Mouse (Mus musculus): ENCODE measurements around the gene Asnsd1. TPM values are rescaled to one million over a fixed set of nuclear protein-coding genes. Genes with fewer than 3 reads are reported as not detected.
"Not testable (repeated sequence)": the region's sequence is repeated elsewhere in the genome, so short reads cannot be mapped to it uniquely, and the experiment has no call there.

The Asnsd1 gene
- polyA plus RNA-seq, 1 experiment from 2014 or later = 110 TPM

- H3K27ac ChIP-seq (ENCODE audit: low read depth, low read length); H3K4me2 ChIP-seq (replicated peaks; ENCODE audit: low read depth, low read length); H3K4me1 ChIP-seq (replicated peaks; ENCODE audit: control insufficient read depth, insufficient read depth, low read length); ATAC-seq (ENCODE audit: low FRiP score); H3K9me3 ChIP-seq (ENCODE audit: control insufficient read depth, low read length); H3K4me3 ChIP-seq (ENCODE audit: low read depth, low read length); H3K27me3 ChIP-seq (ENCODE audit: control insufficient read depth, insufficient read depth, low read length); DNase-seq (ENCODE audit: low spot score); H3K9ac ChIP-seq (ENCODE audit: low read depth, low read length); H3K36me3 ChIP-seq (ENCODE audit: control insufficient read depth, insufficient read depth, low read length): not testable (repeated sequence)
- 61% methylated on average over 2 of the region's 2 CpGs for WGBS
Observed at GRCm38 (mm10) chr1:53337403-53337802, 15.1 kb downstream of the Asnsd1 start.

GRCm38 (mm10) chr1:53335465-53335864 is 17.1 kb downstream of the Asnsd1 start:
- Histone ChIP-seq H3K4me2 (replicated peaks; ENCODE audit: low read depth, low read length) (no peak overlapping the region), H3K9ac (ENCODE audit: low read depth, low read length) (no peak overlapping the region), H3K36me3 (ENCODE audit: control insufficient read depth, insufficient read depth, low read length) (no peaks in the 10 kb centered on the region), H3K27ac (ENCODE audit: low read depth, low read length) (no peak overlapping the region), H3K9me3 (ENCODE audit: control insufficient read depth, low read length) (no peaks in the 10 kb centered on the region), H3K4me3 (ENCODE audit: low read depth, low read length) (no peak overlapping the region), H3K4me1 (replicated peaks; ENCODE audit: control insufficient read depth, insufficient read depth, low read length) (no peaks in the 10 kb centered on the region), H3K27me3 (ENCODE audit: control insufficient read depth, insufficient read depth, low read length) (no peaks in the 10 kb centered on the region)
- DNase-seq (ENCODE audit: low spot score) = no peak
- ATAC-seq (ENCODE audit: low FRiP score) = no peak

GRCm38 (mm10) chr1:53333527-53333926 is 19.0 kb downstream of the Asnsd1 start:
- not testable (repeated sequence) for H3K9me3 ChIP-seq (ENCODE audit: control insufficient read depth, low read length); ATAC-seq (ENCODE audit: low FRiP score); H3K9ac ChIP-seq (ENCODE audit: low read depth, low read length); H3K27ac ChIP-seq (ENCODE audit: low read depth, low read length); H3K36me3 ChIP-seq (ENCODE audit: control insufficient read depth, insufficient read depth, low read length); H3K27me3 ChIP-seq (ENCODE audit: control insufficient read depth, insufficient read depth, low read length); H3K4me1 ChIP-seq (replicated peaks; ENCODE audit: control insufficient read depth, insufficient read depth, low read length); DNase-seq (ENCODE audit: low spot score); H3K4me3 ChIP-seq (ENCODE audit: low read depth, low read length); H3K4me2 ChIP-seq (replicated peaks; ENCODE audit: low read depth, low read length)
- 84% methylated on average over 5 of the region's 5 CpGs for WGBS

- no peak overlapping the region for H3K4me3 ChIP-seq (ENCODE audit: low read depth, low read length)
- no peaks in the 10 kb centered on the region for H3K4me1 ChIP-seq (replicated peaks; ENCODE audit: control insufficient read depth, insufficient read depth, low read length)
- no peak overlapping the region for H3K27ac ChIP-seq (ENCODE audit: low read depth, low read length)
- no peak for DNase-seq (ENCODE audit: low spot score)
- H3K9me3 ChIP-seq (ENCODE audit: control insufficient read depth, low read length) = no peaks in the 10 kb centered on the region
- ATAC-seq (ENCODE audit: low FRiP score) = no peak
- H3K9ac ChIP-seq (ENCODE audit: low read depth, low read length) = no peak overlapping the region
- H3K27me3 ChIP-seq (ENCODE audit: control insufficient read depth, insufficient read depth, low read length) = no peaks in the 10 kb centered on the region
- no peak overlapping the region for H3K4me2 ChIP-seq (replicated peaks; ENCODE audit: low read depth, low read length)
- no peaks in the 10 kb centered on the region for H3K36me3 ChIP-seq (ENCODE audit: control insufficient read depth, insufficient read depth, low read length)
- 95% methylated on average over 5 of the region's 5 CpGs for WGBS
Observed at GRCm38 (mm10) chr1:53324827-53325494, 27.6 kb downstream of the Asnsd1 start.

- Histone ChIP-seq H3K9me3 (ENCODE audit: control insufficient read depth, low read length) (no peaks in the 10 kb centered on the region), H3K27me3 (ENCODE audit: control insufficient read depth, insufficient read depth, low read length) (no peaks in the 10 kb centered on the region), H3K4me3 (ENCODE audit: low read depth, low read length) (no peak overlapping the region), H3K4me2 (replicated peaks; ENCODE audit: low read depth, low read length) (no peak overlapping the region), H3K9ac (ENCODE audit: low read depth, low read length) (no peak overlapping the region), H3K36me3 (ENCODE audit: control insufficient read depth, insufficient read depth, low read length) (no peaks in the 10 kb centered on the region), H3K27ac (ENCODE audit: low read depth, low read length) (no peak overlapping the region), H3K4me1 (replicated peaks; ENCODE audit: control insufficient read depth, insufficient read depth, low read length) (no peaks in the 10 kb centered on the region)
- 96% methylated on average over 1 of the region's 1 CpGs for WGBS
- no peak for DNase-seq (ENCODE audit: low spot score)
- no peak for ATAC-seq (ENCODE audit: low FRiP score)
Observed at GRCm38 (mm10) chr1:53324277-53324676, 28.3 kb downstream of the Asnsd1 start.

GRCm38 (mm10) chr1:53323254-53323653 is 29.3 kb downstream of the Asnsd1 start:
- no peaks in the 10 kb centered on the region for H3K9me3 ChIP-seq (ENCODE audit: control insufficient read depth, low read length)
- H3K27me3 ChIP-seq (ENCODE audit: control insufficient read depth, insufficient read depth, low read length) = no peaks in the 10 kb centered on the region
- no peaks in the 10 kb centered on the region for H3K36me3 ChIP-seq (ENCODE audit: control insufficient read depth, insufficient read depth, low read length)
- H3K27ac ChIP-seq (ENCODE audit: low read depth, low read length) = no peak overlapping the region
- H3K9ac ChIP-seq (ENCODE audit: low read depth, low read length) = no peak overlapping the region
- ATAC-seq (ENCODE audit: low FRiP score) (no peak), DNase-seq (ENCODE audit: low spot score) (no peak)
- H3K4me1 ChIP-seq (replicated peaks; ENCODE audit: control insufficient read depth, insufficient read depth, low read length) = no peaks in the 10 kb centered on the region
- H3K4me3 ChIP-seq (ENCODE audit: low read depth, low read length) = no peak overlapping the region
- H3K4me2 ChIP-seq (replicated peaks; ENCODE audit: low read depth, low read length) = no peak overlapping the region
- 96% methylated on average over 5 of the region's 5 CpGs for WGBS

GRCm38 (mm10) chr1:53321662-53322344 is 30.7 kb downstream of the Asnsd1 start:
- Histone ChIP-seq H3K4me3 (ENCODE audit: low read depth, low read length) (no peak overlapping the region), H3K4me1 (replicated peaks; ENCODE audit: control insufficient read depth, insufficient read depth, low read length) (no peaks in the 10 kb centered on the region), H3K9ac (ENCODE audit: low read depth, low read length) (no peak overlapping the region), H3K9me3 (ENCODE audit: control insufficient read depth, low read length) (no peaks in the 10 kb centered on the region), H3K36me3 (ENCODE audit: control insufficient read depth, insufficient read depth, low read length) (no peaks in the 10 kb centered on the region), H3K27ac (ENCODE audit: low read depth, low read length) (no peak overlapping the region), H3K27me3 (ENCODE audit: control insufficient read depth, insufficient read depth, low read length) (no peaks in the 10 kb centered on the region), H3K4me2 (replicated peaks; ENCODE audit: low read depth, low read length) (no peak overlapping the region)
- ATAC-seq (ENCODE audit: low FRiP score) = no peak
- 95% methylated on average over 4 of the region's 4 CpGs for WGBS
- DNase-seq (ENCODE audit: low spot score) = no peak

GRCm38 (mm10) chr1:53312989-53313967 is 39.3 kb downstream of the Asnsd1 start, which contains the start of gene Osgepl1:
TSS of gene Osgepl1 (plus strand) at chr1:53313624.
- H3K36me3 ChIP-seq (ENCODE audit: control insufficient read depth, insufficient read depth, low read length) = no peaks in the 10 kb centered on the region

More at GRCm38 (mm10) chr1:53312989-53313967, 39.3 kb downstream of the Asnsd1 start, which contains the start of gene Osgepl1:
- peak; percentile 92 for DNase-seq (ENCODE audit: low spot score)
- Histone ChIP-seq H3K27me3 (ENCODE audit: control insufficient read depth, insufficient read depth, low read length) (no peaks in the 10 kb centered on the region), H3K4me3 (ENCODE audit: low read depth, low read length) (peak within 1 kb of the TSS; percentile 57), H3K4me1 (replicated peaks; ENCODE audit: control insufficient read depth, insufficient read depth, low read length) (no peaks in the 10 kb centered on the region), H3K4me2 (replicated peaks; ENCODE audit: low read depth, low read length) (peak within 1 kb of the TSS; percentile 50), H3K9ac (ENCODE audit: low read depth, low read length) (peak within 1 kb of the TSS; percentile 69), H3K9me3 (ENCODE audit: control insufficient read depth, low read length) (no peaks in the 10 kb centered on the region), H3K27ac (ENCODE audit: low read depth, low read length) (peak within 1 kb of the TSS; percentile 56; the same call in 1 of the 2 replicates)
- peak; percentile 98 for ATAC-seq (ENCODE audit: low FRiP score)
- WGBS = 3% methylated on average over 27 of the region's 27 CpGs

Data from hindbrain, embryonic 11.5 days (tissue).